Mouse (Mus musculus) left cerebral cortex, postnatal 4 days (tissue): ENCODE results near the gene Gm17657. TPM values are rescaled to one million over a fixed set of nuclear protein-coding genes. Genes with fewer than 3 reads are reported as not detected.
A peak's percentile ranks its signal among the peaks of the same experiment; 100 is the strongest.
"Not testable (repeated sequence)": the region's sequence is repeated elsewhere in the genome, so short reads cannot be mapped to it uniquely, and the experiment has no call there.

ENCODE experiments used
- DNase-seq: peaks from one replicate; pipeline ENCODE4 v3.0.0-alpha.2; 2022
- intact Hi-C: fragments of 180-260 bp; cut with DNase I; formaldehyde crosslinking; loops from one replicate; pipeline ENCODE4 v1.15.1; 2025
- total RNA-seq, 2 experiments: library from RNA; stranded (reverse); gene quantifications; 2 replicates each; pipeline ENCODE4 v1.2.3; 2021

The Gm17657 gene
- total RNA-seq, 2 experiments from 2014 or later, result not detected

GRCm38 (mm10) chr17:29502669-29503665 lies 46.5 kb downstream of the Gm17657 start:
- intact Hi-C loops, result no loop called here
- no peak for DNase-seq

- intact Hi-C loops, result no loop called here
- no peak for DNase-seq
These were observed 47.3 kb downstream of the Gm17657 start for GRCm38 (mm10) chr17:29502005-29502668.

GRCm38 (mm10) chr17:29500802-29501469 lies 48.5 kb downstream of the Gm17657 start:
- intact Hi-C loops, result no loop called here
- no peak for DNase-seq

GRCm38 (mm10) chr17:29500243-29500740 lies 49.1 kb downstream of the Gm17657 start:
- intact Hi-C loops, result no loop called here
- no peak for DNase-seq

GRCm38 (mm10) chr17:29499511-29499910 lies 49.9 kb downstream of the Gm17657 start:
- no peak for DNase-seq
- intact Hi-C loops, result no loop called here

GRCm38 (mm10) chr17:29498952-29499351 lies 50.5 kb downstream of the Gm17657 start:
- DNase-seq, intact Hi-C loops: not testable (repeated sequence)

- intact Hi-C loops, result no loop called here
- no peak for DNase-seq
These were observed 51.4 kb downstream of the Gm17657 start for GRCm38 (mm10) chr17:29498028-29498427.

GRCm38 (mm10) chr17:29497481-29497880 lies 52.0 kb downstream of the Gm17657 start:
- DNase-seq, intact Hi-C loops: not testable (repeated sequence)

GRCm38 (mm10) chr17:29497071-29497354 lies 52.4 kb downstream of the Gm17657 start:
- intact Hi-C loops, result no loop called here
- no peak for DNase-seq

GRCm38 (mm10) chr17:29496211-29497070 lies 53.0 kb downstream of the Gm17657 start:
- no peak for DNase-seq
- intact Hi-C loops, result no loop called here

- DNase-seq, result no peak
- intact Hi-C loops, result loop anchor here (5.0 kb wide), 1 partner anchor 97 kb away; no protein-coding TSS in a partner anchor
These were observed 54.7 kb downstream of the Gm17657 start for GRCm38 (mm10) chr17:29494732-29495076.

- no peak for DNase-seq
- intact Hi-C loops, result loop anchor here (5.0 kb wide), 1 partner anchor 97 kb away; no protein-coding TSS in a partner anchor
These were observed 55.2 kb downstream of the Gm17657 start for GRCm38 (mm10) chr17:29494062-29494731.

GRCm38 (mm10) chr17:29493461-29493980 lies 55.9 kb downstream of the Gm17657 start:
- intact Hi-C loops, result loop anchor here (5.0 kb wide), 1 partner anchor 96 kb away; no protein-coding TSS in a partner anchor
- DNase-seq, result no peak

GRCm38 (mm10) chr17:29492269-29493191 lies 56.9 kb downstream of the Gm17657 start:
- DNase-seq, result peak; percentile 54

GRCm38 (mm10) chr17:29491591-29492268 lies 57.7 kb downstream of the Gm17657 start:
- intact Hi-C loops, result loop anchor here (5.0 kb wide), 1 partner anchor 94 kb away; no protein-coding TSS in a partner anchor

More at GRCm38 (mm10) chr17:29492269-29493191, 56.9 kb downstream of the Gm17657 start:
- intact Hi-C loops, result loop anchor here (5.0 kb wide), 1 partner anchor 95 kb away; no protein-coding TSS in a partner anchor

GRCm38 (mm10) chr17:29490713-29491581 lies 58.5 kb downstream of the Gm17657 start, which contains the start of gene Pim1:
Pim1 (plus strand) TSS chr17:29490753.
- DNase-seq, result peak; percentile 56
- intact Hi-C loops, result loop anchor here (5.0 kb wide), 1 partner anchor 94 kb away; no protein-coding TSS in a partner anchor

More at GRCm38 (mm10) chr17:29491591-29492268, 57.7 kb downstream of the Gm17657 start:
- peak; percentile 40 for DNase-seq
